Mouse (Mus musculus) kidney, postnatal 14 days (tissue): ENCODE measurements at regions not wholly inside any gene's neighbourhood (a gene's known extent, or its start where the extent isn't known, plus 50 kb on each side); places are given as distances from the start of the nearest gene placed in this dataset.

Experiments
- DNase-seq: peaks from one replicate; pipeline ENCODE4 v3.0.0; 2022; ENCODE audit warnings: mixed read lengths

DNA sequence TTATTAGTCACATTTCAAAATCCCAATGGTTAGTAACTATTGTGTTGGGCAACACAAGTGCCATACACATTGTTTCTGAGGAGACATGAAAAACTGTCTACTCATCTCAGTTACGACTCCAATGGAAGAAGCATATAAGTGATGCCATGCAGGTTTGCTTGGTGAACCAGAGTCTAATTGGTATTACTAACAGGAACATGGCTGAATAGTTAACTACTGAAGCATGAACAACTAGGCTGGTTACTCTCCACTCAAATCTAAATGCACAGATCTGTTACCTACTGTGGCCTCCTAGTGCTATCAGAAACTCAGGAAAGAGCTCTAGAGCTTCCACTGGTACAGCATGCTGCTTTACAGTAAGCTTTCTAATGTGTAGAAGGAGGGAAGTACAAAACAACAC is 503.5 kb upstream of the Sox9 start:
- no peak for DNase-seq

DNA sequence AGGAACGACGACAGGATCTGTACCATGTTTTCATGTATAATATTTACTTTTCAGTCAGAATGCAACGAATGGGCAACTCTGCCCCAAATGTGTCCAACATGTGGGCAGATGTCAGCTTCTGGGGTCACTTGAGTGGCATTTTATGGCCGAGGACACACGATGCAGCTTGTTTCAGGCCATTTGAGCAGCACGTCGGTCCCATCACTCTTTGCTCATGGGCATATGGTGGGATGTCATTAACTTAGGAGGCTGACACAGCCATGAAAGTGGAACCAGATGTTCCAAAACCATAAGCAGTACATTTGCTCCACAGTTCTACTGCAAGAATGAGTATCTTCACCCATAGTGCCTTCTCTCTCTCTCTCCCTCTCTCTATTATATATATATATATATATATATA is 499.1 kb upstream of the Sox9 start:
- no peak for DNase-seq

DNA sequence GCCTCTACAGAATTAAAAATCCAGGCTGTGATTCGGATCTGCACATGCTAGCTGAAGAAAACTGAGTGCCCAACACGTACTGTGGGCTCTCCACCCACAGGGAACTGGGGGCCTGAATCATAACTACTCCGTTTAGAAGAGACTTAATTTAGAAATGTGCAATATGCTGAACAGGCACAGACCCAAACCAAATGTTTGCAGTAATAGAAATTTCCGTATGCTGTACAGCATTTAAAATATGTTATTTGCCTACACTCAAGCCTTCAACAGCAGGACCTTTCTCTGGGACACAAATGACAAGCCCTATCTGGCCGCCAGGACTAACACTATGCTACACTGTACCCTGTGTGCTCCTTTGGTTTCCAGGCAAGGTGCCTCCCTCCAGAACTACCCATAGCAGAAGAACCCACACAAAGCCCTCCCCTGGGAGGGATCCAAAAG is 483.1 kb upstream of the Sox9 start:
- no peak for DNase-seq

DNA sequence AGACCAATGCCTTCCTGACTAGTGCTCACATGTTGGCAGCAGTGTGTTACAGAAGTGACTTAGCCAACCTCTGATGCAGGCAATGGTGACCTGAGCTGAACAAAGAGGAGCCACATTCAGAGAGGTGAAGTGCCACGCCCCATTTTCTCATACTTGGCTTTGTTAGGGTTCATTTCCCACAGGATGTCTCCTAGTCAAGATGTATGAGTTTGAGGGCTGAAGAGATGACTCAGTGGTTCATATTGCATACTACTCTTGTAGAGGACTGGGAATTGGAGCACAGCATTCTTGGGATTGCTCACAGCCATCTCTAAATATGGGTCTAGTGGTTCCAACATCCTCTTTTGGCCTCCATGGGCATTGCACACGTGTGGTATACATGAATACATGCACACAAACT is 478.9 kb upstream of the Sox9 start:
- DNase-seq: no peak

DNA sequence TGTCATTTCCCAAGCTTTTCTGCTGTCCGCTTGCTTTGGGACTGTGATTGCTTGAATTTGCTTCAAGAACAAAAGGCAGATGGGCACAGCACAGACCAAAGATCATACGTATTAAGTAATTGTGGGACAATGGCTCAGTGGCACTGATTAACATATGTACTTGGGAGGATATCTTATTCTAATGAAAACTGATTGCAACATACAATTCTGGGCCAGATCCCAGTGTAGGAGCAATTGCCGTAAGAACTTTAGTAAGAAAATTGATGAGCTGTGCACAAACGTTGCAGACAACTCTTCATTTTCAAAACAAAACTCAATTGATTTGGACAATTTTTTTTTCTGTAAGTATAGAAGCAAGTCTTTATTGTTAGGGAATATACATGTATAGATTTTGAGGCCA is 456.2 kb upstream of the Sox9 start:
- DNase-seq: no peak

DNA sequence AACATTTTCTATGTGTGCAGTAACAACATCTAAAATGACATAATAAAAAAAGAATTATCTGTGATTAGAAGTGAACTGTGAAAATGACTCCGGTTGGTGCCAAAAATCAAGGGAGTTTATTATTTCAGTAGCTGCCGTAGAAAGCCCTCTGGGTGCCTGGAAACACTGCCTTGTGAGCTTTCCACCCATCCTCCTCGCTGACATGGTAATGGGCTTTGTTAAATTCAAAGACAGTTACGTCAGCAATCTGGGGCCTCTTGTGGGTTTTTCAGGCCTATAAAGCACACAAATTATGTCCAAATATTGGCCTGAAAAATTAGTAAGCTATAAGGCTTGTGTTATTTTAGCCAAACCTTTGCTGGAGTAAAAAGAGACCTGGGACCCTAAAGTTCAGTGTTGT is 454.4 kb upstream of the Sox9 start:
- DNase-seq: no peak

DNA sequence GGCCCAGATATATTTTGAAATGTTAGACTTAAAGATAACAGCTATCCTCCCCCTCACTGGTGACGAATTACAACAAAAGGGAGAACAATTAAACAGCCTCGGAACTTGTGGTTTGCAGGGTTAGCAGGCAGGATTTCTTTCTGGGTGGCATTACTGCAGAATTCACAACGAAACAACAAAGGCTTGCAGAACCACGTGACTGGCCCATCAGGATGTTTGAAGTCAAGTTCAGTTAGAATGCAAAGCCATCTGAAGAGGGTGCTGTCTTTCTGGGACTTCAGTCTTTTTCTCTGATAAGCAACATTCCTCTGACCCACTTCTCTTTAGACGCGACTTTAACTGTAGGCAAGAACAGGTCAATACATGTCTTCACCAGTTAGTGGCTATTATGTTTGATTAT is 436.9 kb upstream of the Sox9 start:
- no peak for DNase-seq

DNA sequence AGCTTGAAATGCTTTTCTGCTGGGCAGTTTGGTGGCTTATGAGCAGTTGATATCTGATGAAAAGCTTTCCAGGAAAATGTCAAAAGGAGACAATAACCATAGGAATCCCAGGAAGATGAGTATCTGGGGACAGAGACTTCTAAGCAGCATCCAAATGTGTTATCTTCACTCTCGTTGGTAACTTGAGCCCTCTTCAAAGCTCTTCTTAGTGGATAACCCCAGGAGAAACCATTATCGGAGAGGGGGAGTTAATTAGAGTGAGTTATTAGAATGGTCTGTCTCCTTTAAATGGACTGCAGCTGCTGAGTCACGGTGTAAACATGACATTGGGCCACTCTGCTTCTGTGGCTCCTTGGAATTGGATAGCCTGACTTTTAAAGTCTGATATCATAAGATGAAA is 436.4 kb upstream of the Sox9 start:
- no peak for DNase-seq

DNA sequence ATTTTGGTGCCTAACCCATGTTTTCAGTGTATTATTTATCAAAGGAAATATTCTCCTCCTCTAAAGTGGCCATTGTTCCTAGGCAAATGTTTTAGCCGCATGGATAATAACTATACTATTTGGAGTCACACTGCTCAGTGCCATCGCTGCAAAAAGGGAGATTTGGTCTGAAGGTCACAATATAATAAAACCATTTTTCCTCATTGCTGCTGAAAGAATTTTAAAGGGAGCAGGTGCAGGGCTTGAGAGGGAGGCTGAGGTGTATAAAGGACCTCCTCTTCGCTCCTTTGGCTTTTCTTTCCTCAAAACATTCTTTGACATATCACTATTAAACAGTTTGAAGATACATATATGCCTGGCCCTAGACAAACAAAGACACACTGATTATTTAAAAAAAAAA is 435.9 kb upstream of the Sox9 start:
- no peak for DNase-seq

DNA sequence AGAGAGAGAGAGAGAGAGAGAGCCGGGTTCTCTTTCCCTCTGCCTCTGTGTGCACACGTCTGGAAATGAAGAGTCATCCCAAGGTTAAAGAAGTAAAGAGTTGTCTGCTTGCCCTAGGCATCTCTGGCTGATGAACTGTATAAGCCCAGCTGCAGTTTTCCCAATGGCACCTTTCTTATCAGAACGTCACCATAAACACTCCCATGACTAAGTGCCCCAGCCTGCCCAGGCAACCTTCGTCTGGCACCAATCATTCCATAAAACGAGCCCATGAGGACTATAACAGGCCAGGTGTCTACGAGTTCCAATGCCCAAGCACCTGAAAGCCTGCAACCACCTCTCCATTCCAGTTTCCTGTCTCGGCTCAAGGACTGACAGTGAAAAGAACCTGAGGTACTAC is 435.5 kb upstream of the Sox9 start:
- no peak for DNase-seq

DNA sequence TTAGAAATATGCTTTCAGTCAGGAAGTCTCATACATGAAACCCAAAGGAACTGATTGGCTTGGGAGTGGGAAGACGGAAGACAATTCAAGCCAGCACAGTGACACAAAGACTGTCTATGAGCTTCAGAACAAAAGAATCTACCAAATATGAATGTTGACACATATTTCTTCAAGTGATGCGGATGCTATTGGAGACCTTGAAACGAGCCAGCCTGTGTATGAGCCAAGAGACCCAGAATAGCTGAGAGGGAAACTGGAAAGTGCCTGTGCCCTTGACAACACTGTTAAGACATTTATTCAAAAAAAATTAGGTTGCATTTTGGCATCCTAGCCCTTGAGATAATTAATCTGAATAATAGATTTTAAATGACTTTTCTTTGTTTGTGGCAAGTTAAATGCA is 426.7 kb upstream of the Sox9 start:
- no peak for DNase-seq

DNA sequence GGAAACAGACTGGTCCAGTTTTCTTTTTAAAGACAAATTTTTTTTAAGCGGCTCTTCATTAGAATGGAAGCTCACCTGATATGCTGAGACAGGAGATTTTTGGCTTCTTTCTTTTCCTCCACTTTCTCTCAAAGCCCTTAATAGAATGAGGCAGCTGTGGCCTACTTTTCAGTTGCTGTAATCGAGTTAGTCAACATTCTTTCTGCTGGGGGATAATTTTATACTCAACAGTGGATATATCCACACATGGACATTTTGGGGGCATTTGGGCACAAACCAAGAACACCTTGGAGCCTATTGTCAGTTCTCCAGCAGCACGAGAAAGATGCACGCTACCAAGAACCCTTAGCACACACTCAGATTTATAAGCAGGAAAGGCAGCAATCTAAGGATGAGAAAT is 415.3 kb upstream of the Sox9 start:
- no peak for DNase-seq

DNA sequence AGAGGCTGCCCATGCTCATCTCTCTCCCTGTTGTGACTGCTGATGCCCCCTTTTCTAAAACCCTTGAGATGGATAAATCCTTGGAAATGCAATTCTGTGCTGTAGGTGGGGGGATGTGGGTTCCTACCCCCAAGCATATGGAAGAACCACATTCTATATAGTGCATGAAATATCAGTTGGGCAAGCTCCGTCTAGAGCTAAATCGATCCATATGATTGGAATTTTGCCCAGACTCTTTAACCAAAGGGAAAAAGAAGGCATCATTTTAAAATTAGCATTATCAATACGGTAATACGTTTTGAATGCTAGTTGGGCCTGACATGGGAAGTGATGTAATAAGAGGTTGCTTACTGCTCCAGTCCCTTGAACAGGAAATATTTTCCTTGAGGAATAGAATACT is 411.1 kb upstream of the Sox9 start:
- DNase-seq: no peak

DNA sequence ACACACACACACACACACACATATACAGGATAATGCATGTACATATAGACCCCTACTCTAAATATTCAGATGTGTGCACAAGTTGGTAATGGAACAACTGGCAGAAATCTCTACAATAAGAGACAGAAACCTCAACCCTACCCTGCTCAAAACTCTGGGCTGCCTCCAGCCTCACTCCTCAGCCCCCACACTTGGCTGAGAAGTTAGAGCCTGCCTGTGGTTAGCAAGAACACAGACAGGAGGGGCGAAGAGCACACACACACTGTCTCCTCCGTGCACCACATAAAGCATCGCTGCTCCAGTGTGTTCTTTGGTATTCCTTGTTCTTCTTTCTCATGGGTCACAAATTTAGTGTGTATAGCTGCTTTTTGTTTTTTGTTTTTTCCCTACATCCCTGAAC is 382.0 kb upstream of the Sox9 start:
- DNase-seq: no peak

DNA sequence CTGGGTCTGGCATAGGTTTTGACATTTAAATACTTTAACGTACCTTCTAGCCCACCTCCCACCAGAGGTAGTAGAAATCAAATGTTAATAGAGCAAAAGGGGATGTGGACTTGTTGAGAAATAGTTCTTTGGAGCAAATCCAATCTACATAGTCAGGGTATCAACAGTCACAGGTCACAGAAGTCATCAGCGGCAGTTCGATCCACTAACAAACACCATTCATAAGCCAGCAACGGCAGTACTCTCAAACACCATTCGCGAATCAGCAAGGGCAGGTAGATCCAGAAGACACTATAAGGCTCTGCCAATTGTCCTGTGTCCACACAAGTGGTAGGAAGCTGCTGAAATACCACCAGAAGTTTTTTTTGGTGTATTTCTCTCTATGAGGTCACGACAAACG is 374.3 kb upstream of the Sox9 start:
- no peak for DNase-seq

DNA sequence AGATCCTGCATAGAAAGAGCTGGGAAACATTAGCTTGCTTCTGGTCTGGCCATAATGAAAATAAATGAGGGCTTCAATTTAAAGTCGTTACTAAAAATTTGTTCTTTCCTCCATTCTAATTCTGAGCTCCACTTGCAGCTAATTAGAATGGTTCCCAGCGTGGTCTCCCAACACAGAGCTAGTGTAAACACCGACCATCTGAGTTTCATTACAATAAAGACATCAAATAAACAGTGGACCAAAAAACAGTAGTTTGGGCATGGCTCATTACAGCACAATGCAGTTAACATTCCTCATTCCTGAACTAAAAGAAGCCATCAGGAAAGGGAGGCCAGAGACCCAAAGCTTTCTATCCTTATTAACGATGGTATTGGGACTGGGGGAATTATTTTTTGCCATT is 369.6 kb upstream of the Sox9 start:
- DNase-seq: no peak

DNA sequence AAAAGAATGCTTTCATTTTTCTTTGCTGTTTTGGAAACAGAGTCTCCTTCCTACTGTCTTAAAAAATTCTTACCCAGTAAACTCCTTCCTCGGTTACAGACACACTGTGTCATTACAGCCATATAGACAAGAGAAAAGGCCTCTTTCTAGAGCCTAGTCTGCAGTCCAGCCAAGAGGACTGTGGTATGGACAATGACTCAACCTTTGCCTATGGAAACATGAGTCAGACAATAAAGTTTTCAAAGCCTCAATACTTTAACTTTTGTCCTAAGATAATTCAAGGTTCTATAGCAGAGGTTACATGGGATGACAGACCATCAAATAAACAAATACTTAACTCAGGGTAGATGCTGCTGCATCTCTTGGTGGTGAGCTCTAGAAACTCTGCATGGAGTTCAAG is 339.4 kb upstream of the Sox9 start:
- no peak for DNase-seq

DNA sequence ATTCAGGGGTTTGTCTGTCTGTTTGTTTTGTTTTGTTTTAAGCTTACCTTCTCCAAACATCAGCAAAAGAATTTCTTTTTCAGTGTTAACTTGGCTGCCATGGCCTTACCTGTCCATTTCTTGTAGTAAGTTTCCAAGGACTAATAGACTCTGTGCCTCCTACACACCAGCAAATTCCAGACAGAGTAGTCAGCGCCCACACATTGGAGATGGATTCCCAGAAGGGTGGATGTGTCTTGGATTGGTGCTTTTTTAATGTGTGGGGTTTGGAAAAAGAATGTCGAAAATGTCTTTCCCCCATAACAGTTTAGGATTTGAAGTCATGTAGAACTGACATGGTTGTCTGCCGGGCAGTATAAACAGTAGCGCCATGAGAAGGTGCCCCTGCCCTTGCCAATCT is 338.1 kb upstream of the Sox9 start:
- no peak for DNase-seq

DNA sequence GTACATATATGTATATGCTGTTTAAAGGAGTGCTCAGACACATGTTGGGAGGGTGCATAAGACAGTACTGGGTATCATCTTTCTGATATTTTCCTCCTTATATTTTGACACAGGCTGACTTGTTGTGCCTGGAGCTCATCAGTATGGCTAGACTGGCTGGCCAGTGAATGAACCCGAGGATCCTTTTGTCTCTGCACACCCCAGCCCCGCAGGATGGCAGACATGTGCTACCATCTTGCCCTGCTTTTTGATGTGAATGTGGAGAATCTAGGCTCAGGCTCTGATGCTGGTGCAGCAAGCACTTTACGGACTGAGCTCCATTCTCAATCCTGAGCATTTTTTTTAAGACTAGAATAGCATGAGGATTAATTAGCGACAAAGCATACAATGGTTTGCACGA is 332.4 kb upstream of the Sox9 start:
- DNase-seq: no peak

DNA sequence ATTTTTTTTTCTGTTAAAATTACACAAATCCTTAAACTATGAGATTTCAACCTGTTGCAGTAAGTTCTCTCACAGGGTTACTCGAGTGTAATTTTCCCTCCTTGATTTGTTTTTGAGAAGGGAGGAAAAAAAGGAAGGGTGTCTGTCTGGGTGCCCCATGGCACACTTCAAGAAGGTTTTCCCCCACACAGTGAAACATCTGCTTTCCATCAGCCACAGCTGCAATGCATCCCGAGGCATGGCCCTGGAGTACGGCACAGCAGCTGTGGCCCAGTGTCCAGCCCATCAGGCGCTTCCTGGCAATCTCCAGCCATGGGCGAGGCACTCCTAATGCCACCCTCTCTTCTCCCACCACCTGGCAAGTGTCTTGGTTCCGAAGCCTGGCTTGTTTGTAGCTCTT is 331.8 kb upstream of the Sox9 start:
- no peak for DNase-seq

DNA sequence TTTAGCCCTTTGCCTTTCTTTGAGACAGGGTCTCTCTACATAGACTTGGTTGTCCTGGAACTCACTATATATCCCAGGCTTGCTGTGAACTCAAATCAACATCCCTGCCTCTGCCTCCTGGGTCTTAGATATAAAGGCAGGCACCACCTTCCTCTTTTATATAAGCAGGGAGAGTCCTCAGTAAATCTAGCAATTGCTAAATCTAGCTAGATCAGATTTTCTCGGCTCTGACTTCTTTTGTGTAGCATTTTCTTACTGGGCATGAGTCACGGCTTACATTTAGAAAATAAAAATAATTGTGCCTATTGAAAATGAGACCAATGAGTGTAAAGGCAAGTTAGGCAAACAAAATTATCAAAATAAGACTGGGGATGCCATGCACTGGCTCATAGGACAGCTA is 323.9 kb upstream of the Sox9 start:
- DNase-seq: no peak

DNA sequence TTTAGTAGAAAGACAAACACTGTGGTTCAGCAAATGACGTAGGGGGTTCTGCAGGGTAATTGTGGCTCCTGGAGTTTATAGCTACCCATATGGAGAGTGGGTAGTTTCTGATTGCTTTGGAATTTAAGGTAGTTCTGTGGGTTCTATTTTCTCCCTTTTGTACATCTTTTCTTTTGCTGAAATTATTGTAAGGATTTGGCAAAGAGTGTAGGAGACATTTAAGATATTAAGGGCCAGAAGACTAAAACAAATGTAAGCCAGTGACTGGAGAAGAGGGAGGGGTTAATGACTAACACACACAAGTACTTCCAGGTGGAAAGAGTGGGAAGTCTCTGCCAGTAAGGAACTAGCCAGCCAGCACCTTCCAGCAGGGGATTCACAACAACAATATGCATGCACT is 318.9 kb upstream of the Sox9 start:
- no peak for DNase-seq

DNA sequence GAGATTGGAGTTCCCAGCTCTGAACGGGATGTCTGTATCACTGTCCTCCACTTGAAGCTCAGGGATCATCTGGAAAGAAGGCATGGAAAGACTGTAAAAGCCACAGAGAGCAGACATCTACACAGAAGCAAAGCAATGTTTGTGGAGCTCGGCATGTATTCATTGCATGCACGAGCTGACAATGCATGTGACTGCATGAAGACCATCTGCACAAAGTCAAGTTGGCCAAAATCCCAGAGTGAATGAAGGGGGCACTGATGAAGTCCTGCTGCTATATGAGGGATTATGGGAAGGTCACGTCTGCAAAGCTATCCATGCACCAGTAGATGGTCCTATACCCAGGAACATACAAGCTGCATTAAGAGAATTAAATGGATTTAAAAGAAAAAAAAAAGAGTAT is 317.6 kb upstream of the Sox9 start:
- no peak for DNase-seq

DNA sequence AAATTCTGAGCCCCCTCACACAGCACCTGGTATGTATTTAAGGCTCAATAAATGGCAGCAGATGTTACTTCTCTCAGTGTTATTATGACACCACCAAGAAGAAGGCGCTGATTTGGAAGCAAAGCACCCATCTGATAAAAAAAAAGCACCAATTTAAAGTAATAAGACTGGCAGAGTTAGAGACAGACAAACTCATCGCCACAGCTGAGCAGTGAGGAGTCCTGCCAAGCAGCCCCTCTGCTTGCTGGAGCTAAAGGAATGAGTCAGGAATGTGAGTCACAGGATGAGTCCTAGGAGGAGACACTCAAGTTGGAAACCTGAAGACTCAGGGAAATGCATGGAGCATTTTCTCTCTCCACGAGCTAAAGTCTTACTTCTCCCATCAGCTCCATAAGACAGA is 311.7 kb upstream of the Sox9 start:
- no peak for DNase-seq

DNA sequence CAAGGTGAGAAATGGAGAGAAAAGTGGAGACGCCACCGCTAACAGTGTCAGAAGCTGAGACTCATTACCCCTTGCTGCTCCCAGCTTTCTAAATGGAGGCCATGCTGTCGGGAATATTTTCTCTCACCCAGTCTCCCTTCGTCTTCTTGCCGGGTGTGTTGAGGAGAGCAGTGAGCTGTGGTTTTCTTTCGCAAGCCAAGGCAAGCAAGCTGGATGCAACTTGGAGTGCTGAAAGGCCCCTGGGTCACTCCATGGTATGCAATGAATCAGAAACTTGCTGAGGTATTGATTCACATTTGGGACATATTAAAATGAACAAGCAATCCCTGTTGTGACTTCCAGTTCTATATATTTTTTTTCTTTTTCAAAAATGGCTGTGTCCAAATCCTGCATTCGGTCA is 308.8 kb upstream of the Sox9 start:
- DNase-seq: no peak

DNA sequence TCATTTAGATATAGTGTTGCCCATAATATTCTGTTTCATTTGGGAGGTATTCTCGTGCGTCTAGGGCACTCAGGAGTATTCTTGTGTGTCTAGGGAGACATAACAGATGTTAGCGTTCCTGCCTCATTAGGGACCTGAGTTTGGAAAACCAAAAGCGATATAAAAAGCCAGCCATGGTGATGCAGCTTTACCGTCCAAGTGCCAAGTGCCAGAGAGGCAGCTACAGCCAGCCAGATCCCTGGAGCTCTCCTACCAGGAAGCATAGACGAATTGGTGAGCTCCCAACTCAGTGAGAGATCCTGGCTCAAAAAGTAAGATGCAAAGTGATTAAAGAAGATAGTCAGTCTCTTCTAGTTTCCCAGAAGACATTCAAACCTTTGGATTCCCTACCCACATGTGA is 308.3 kb upstream of the Sox9 start:
- no peak for DNase-seq

DNA sequence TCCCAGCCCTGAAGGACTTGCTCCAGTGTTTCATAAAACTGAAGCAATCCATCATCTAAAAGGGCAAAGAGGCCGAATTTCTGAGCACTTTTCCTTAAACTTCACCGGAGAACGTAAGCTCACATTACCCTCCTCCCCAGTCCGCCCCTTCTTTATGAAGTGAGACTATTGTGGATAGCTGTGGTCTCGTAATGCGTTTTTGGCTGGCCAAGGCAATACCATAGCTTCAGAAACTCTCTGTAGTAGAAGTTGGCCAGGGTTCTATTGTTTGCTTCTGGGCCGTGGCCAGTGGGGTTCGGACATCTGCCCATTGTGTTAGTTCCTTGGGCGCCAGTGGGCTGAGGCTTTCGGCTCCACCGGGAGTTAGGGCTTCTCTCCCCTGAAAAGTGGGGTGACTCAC is 301.7 kb upstream of the Sox9 start:
- no peak for DNase-seq
